In genomic region chr4:10079565-10080169, GRCm38 (mm10) we compare ENCODE assay signal across 21 mouse cellular contexts.
DNase-seq lines count a peak whose midpoint lies in the region; ATAC-seq and TF ChIP-seq lines count a peak whose summit lies in the region.
"Had no signal": no experiment of that assay in that cellular context is flagged by ENCODE, and none has a peak within 500 bp of the region (broad histone marks: within the 10 kb centered on the region; RNA-seq: fewer than 3 reads in every experiment).

No protein-coding gene starts in this region.

- no peak overlapping the region for H3K9ac ChIP-seq in kidney, postnatal 0 days (ENCODE audit: low read depth, low read length)
- H3K9ac ChIP-seq in heart, embryonic 15.5 days: no peak overlapping the region
- H3K9ac ChIP-seq: embryonic facial prominence, embryonic 15.5 days; hindbrain, embryonic 12.5 days; liver, embryonic 12.5 days had no signal

- no peak overlapping the region for H3K27ac ChIP-seq in kidney, postnatal 0 days
- peak overlapping the region; percentile 35 for H3K27ac ChIP-seq in heart, embryonic 15.5 days
- H3K27ac ChIP-seq: embryonic facial prominence, embryonic 15.5 days; forebrain, embryonic 10.5 days; gastrocnemius, adult 2 months; hindbrain, embryonic 12.5 days; limb, embryonic 10.5 days; liver, embryonic 12.5 days had no signal

- no peak overlapping the region for H3K4me2 ChIP-seq in kidney, postnatal 0 days (ENCODE audit: low read length)
- no peak overlapping the region for H3K4me2 ChIP-seq in heart, embryonic 15.5 days
- H3K4me2 ChIP-seq: embryonic facial prominence, embryonic 15.5 days; hindbrain, embryonic 12.5 days; liver, embryonic 12.5 days; midbrain, embryonic 11.5 days had no signal

- TF ChIP-seq CTCF in kidney, postnatal 0 days (IDR thresholded peaks at IDR 0.05; ENCODE audit: low read depth): no peak
- no peak for TF ChIP-seq CTCF in brain, embryonic 14.5 days (IDR thresholded peaks at IDR 0.05; ENCODE audit: borderline replicate concordance, extremely low read depth, insufficient read depth, insufficient read length)

- H3K27me3 ChIP-seq in kidney, postnatal 0 days (ENCODE audit: insufficient read depth, low read length): no peaks in the 10 kb centered on the region
- no peaks in the 10 kb centered on the region for H3K27me3 ChIP-seq in heart, embryonic 15.5 days
- H3K27me3 ChIP-seq: embryonic facial prominence, embryonic 15.5 days; hindbrain, embryonic 12.5 days; liver, embryonic 12.5 days had no signal

- H3K4me1 ChIP-seq in kidney, postnatal 0 days (replicated peaks; ENCODE audit: insufficient read depth, low read length): no peaks in the 10 kb centered on the region
- H3K4me1 ChIP-seq in heart, embryonic 15.5 days (replicated peaks): peaks cover 15% of the 10 kb centered on the region
- H3K4me1 ChIP-seq: embryonic facial prominence, embryonic 15.5 days; forebrain, embryonic 10.5 days; hindbrain, embryonic 12.5 days; limb, embryonic 10.5 days; liver, embryonic 12.5 days had no signal

- H3K36me3 ChIP-seq in kidney, postnatal 0 days (ENCODE audit: insufficient read depth, low read length): no peaks in the 10 kb centered on the region
- H3K36me3 ChIP-seq in heart, embryonic 15.5 days: no peaks in the 10 kb centered on the region
- H3K36me3 ChIP-seq: embryonic facial prominence, embryonic 15.5 days; forebrain, embryonic 10.5 days; hindbrain, embryonic 12.5 days; limb, embryonic 10.5 days; liver, embryonic 12.5 days had no signal

- intact Hi-C loops in heart, postnatal 25 days (cut with DNase I): no loop called here

- peak; percentile 31 for DNase-seq in heart, adult 11 months
- no peak for DNase-seq in heart, postnatal 25 days (ENCODE audit: low spot score)
- DNase-seq in kidney, postnatal 0 days (ENCODE audit: low spot score): peak; percentile 7
- DNase-seq in kidney, postnatal 4 days: no peak
- peak; percentile 39 for DNase-seq in brain, embryonic 14.5 days (ENCODE audit: low read depth)
- no peak for DNase-seq in urinary bladder, postnatal 4 days (ENCODE audit: low spot score in 2 of 2)
- DNase-seq: adrenal gland, adult 2 months; cerebellum, adult 11 months; cerebellum, postnatal 10 days; gastrocnemius, adult 2 months; lung, adult 2 months; right cerebral cortex, adult 18-20 months; thymus, postnatal 14 days had no signal

- WGBS in kidney, postnatal 0 days: 70% methylated on average over 3 of the region's 3 CpGs
- 48% methylated on average over 3 of the region's 3 CpGs for WGBS in heart, embryonic 15.5 days

- no peaks in the 10 kb centered on the region for H3K9me3 ChIP-seq in kidney, postnatal 0 days (replicated peaks; ENCODE audit: low read length)
- H3K9me3 ChIP-seq in heart, embryonic 15.5 days (replicated peaks): no peaks in the 10 kb centered on the region
- H3K9me3 ChIP-seq: embryonic facial prominence, embryonic 15.5 days; forebrain, embryonic 10.5 days; hindbrain, embryonic 12.5 days; limb, embryonic 10.5 days; liver, embryonic 12.5 days had no signal

- H3K4me3 ChIP-seq in kidney, postnatal 0 days (replicated peaks; ENCODE audit: low read depth, low read length): no peak overlapping the region
- H3K4me3 ChIP-seq in heart, embryonic 15.5 days: no peak overlapping the region
- H3K4me3 ChIP-seq: embryonic facial prominence, embryonic 15.5 days; forebrain, embryonic 10.5 days; gastrocnemius, adult 2 months; hindbrain, embryonic 12.5 days; limb, embryonic 10.5 days; liver, embryonic 12.5 days had no signal

- ATAC-seq in kidney, postnatal 0 days (replicated peaks; ENCODE audit: low FRiP score, low read depth): no peak
- no peak for ATAC-seq in heart, embryonic 15.5 days (replicated peaks; ENCODE audit: insufficient number of reproducible peaks, insufficient read depth, low FRiP score, low read depth)
- ATAC-seq: intestine, embryonic 16.5 days; liver, embryonic 12.5 days had no signal

- no peak for TF ChIP-seq POLR2A in brain, embryonic 14.5 days (IDR thresholded peaks at IDR 0.05; ENCODE audit: borderline replicate concordance, extremely low read depth, insufficient read depth, insufficient read length, poor library complexity, severe bottlenecking)

Comparison
In these comparisons a context has a peak if more than half of its experiments do, and no peak if none do; other contexts are left out.
1. DNase-seq: peak in heart, adult 11 months (single experiment), kidney, postnatal 0 days (single experiment) and brain, embryonic 14.5 days (single experiment); none in heart, postnatal 25 days (single experiment), kidney, postnatal 4 days (0 of 2) and urinary bladder, postnatal 4 days (0 of 2).